Mouse (Mus musculus): ENCODE data around the gene Aoc1.
"Not testable (repeated sequence)": the region's sequence is repeated elsewhere in the genome, so short reads cannot be mapped to it uniquely, and the experiment has no call there.

Aoc1 gene

GRCm38 (mm10) chr6:48861616-48862280, 10.9 kb upstream of the Aoc1 start:
- DNase-seq (ENCODE audit: low read depth): no peak

DNA sequence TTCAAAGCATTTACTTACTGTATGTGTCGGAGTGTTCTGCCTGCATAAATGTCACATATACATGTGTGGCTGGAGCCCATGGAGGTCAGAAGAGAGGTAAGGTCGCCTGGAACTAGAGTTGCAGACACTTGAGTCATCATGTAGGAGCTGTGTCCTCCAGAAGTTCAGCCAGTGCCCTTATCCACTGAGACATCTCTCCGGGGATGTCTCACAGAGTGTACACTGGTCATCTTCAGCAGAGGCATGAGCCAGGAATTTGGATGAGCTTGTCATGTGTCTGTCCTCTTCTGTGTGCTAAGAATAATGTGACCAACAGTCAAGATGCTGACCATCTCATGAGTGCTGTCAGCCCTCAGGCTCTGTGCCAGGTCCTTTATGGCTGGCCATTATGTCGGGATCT, 9.9 kb upstream of the Aoc1 start:
- no peak for DNase-seq (ENCODE audit: low read depth)

GRCm38 (mm10) chr6:48863488-48863887, 9.2 kb upstream of the Aoc1 start:
- DNase-seq (ENCODE audit: low read depth): no peak

- DNase-seq (ENCODE audit: low read depth): no peak
Measured at GRCm38 (mm10) chr6:48864181-48864580, 8.5 kb upstream of the Aoc1 start.

DNA sequence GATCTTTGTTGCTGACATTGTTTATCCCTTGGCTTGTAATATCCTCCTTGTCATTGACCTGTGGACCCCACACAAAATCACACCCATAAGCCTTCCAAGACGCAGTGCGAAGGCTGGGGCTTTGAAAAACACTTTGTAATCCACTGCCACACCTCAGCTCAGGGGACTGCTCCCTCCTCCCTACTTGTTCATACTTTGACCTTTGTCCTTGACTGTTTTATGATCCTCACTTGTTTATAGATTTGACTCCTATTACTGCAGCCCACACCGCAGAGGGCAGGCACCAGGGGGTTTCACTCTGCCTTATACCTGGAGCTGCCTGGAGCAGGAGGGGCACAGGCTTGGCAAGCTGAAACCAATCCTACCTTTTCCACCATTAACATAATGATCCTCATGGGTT, 8.0 kb upstream of the Aoc1 start:
- DNase-seq (ENCODE audit: low read depth): no peak

DNA sequence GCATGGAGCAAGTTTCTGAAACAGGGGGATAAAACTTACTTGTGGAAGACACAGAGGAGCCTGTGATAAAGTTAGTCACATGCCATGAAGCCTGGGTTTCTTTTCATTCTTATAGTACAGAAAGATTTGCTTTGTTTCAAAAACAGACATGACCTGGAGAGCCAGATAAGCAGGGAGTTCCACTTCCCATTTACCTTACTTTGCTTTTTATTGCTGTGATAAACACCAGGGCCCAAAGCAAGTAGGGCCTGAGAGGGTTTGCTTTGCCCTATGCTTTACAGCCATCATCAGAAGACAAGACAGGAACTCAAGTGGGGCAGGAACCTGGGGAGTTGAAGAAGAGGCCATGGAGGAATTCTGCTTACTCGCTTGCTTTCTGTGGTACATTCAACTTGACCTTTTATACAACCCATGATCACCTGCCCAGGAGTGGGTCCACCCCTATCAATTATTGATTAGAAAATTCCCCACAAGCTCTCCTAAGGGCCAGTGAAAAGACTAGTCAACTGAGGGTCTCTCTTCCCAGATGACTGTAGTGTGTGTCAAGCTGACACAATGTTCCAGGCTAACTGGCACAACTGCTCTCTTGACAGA, 7.4 kb upstream of the Aoc1 start:
- DNase-seq (ENCODE audit: low read depth): no peak

DNA sequence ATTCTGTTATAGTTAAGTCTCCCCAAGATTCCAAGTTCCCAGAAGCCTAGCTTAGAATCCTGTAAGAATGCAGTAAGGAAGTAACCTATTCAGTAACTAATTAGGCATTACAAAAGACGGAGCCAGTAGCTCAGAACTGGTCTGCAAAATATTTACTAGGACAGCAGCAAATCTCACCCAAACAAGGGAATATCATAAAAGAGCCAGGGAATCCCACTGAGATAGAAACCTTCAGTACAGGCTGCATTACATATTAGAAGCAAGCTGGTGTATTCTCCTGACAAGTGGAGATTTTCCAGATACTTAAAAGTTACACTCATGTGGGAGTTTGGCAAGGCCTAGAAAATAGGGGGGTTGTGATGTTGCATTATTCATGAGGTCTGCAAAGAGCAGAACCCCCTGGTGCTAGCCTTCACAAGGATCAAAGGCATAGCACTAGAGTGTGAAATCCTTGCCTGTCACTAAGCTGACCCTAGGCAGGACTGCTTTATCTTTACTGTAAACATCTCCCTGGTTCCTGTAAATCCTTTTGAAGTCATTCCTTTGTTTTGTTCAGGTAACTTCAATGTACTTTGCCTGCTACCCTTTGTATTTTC, 6.2 kb upstream of the Aoc1 start:
- DNase-seq (ENCODE audit: low read depth): not testable (repeated sequence)

DNA sequence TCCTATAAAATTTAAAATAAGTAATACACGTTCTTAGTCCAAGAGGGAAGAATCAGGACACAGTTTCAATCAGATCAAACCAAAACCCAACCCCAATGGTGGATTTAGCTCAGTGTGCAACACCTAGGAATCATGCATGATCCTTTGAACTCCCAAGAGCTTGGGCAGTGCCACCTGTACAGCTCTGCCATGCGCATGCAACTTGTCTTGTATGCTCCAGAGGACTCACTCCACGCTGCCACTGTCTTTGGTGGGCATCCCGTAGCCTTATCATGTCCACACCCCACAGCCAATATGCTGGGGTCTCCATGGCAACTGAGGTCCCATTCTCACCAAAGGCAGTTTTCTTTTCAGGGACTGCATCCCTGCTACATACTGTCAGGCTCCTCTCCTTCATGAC, 5.5 kb upstream of the Aoc1 start:
- no peak for DNase-seq (ENCODE audit: low read depth)

DNA sequence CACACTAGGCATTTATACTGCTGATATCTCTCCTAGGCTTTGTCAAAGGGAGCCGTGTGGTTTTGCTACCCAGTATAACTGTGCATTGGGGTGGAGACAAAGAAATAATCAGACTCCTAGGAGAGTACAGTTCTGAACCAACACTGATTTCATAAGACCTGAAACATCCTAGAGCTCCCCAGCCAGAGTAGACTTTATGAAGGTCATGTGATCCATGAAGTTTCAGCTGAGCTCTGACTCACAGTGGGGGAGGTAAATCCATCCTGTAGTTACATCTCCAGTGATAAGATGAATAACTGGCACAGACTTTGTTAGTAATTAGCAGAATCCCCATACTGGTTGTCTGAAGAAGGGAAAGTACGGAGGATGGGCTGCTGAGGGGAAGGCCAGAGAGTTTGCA, 2.9 kb upstream of the Aoc1 start:
- peak; percentile 27 for DNase-seq (ENCODE audit: low read depth)

- DNase-seq (ENCODE audit: low read depth): no peak
Measured at GRCm38 (mm10) chr6:48874576-48874975, 1.9 kb downstream of the Aoc1 start.

DNA sequence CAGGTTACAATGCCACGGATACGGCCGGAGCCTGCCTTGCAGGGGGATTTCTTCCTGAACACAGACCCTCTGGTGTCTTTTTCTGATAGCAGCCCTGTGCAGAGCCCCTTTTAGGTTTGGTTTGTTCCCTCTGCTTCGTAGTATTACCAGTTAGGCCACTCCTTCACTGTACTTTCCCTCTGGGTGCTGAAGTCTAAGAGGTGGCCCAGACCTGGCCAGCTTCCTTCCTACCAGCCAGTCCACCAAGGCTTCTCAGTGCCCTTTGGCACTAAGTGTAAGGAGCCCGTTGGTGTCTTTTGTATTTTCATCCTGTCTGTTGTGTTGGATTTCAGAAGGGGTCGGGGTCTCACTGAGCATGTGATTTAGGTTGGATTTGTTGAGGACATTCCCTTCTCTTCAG, 2.8 kb downstream of the Aoc1 start:
- no peak for DNase-seq (ENCODE audit: low read depth)

- no peak for DNase-seq (ENCODE audit: low read depth)
Measured at GRCm38 (mm10) chr6:48876510-48877135, 3.9 kb downstream of the Aoc1 start.

DNA sequence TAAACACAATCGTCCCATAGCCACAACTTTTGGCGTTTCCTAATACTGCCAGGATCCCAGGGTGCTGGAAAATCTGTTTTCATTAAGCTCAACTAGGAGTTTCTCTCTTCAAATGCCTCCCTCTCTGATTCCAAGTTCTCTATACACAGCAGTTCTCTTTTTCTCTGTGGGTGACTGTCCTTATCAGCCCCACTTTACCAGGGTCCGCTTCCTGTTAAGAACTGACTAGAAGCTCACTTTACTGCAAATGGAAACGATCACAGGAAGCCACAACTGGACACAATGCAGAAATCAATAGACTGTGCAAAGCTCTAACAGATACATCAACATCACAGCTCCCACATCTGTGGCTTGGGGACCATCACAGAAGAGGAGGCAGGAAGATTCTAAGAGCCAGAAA, 21.5 kb downstream of the Aoc1 start:
- DNase-seq (ENCODE audit: low read depth): no peak

GRCm38 (mm10) chr6:48894938-48895818, 22.5 kb downstream of the Aoc1 start:
- DNase-seq (ENCODE audit: low read depth): no peak

- no peak for DNase-seq (ENCODE audit: low read depth)
Measured at GRCm38 (mm10) chr6:48895941-48896340, 23.2 kb downstream of the Aoc1 start.

- no peak for DNase-seq (ENCODE audit: low read depth)
Measured at GRCm38 (mm10) chr6:48896956-48897355, 24.3 kb downstream of the Aoc1 start.

- DNase-seq (ENCODE audit: low read depth): not testable (repeated sequence)
Measured at GRCm38 (mm10) chr6:48901316-48901715, 28.6 kb downstream of the Aoc1 start.

- DNase-seq (ENCODE audit: low read depth): no peak
Measured at GRCm38 (mm10) chr6:48902511-48903406, 30.1 kb downstream of the Aoc1 start.

GRCm38 (mm10) chr6:48903437-48903836, 30.7 kb downstream of the Aoc1 start:
- DNase-seq (ENCODE audit: low read depth): no peak

DNA sequence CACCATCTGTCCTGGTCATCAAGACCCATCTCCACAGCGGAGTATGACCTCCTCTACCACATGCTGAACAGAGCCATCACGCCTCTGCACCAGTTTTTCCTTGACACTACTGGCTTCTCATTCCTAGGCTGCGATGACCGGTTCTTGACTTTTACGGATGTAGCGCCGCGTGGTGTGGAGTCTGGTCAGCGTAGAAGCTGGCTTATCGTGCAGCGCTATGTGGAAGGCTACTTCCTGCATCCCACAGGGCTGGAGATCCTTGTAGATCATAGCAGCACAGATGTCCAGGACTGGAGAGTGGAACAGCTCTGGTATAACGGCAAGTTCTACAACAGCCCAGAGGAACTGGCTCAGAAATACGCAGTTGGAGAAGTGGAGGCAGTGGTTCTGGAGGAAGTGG, 32.9 kb downstream of the Aoc1 start:
- no peak for DNase-seq (ENCODE audit: low read depth)

- DNase-seq (ENCODE audit: low read depth): no peak
Measured at GRCm38 (mm10) chr6:48906371-48906770, 33.7 kb downstream of the Aoc1 start.
